8 mouse cellular contexts compared by ENCODE assay signal in genomic region chr4:136749851-136750577, GRCm38 (mm10).
DNase-seq lines count a peak whose midpoint lies in the region.

No protein-coding gene starts in this region.

- WGBS in midbrain, embryonic 10.5 days, result 14% methylated on average over 19 of the region's 19 CpGs

- H3K36me3 ChIP-seq in midbrain, embryonic 10.5 days, result peaks cover 22% of the 10 kb centered on the region

- H3K27ac ChIP-seq in midbrain, embryonic 10.5 days (replicated peaks), result peak overlapping the region; percentile 98

- peak overlapping the region; percentile 40 for H3K4me3 ChIP-seq in midbrain, embryonic 10.5 days

- peaks cover 100% of the 10 kb centered on the region for H3K4me1 ChIP-seq in midbrain, embryonic 10.5 days

- peaks cover 10% of the 10 kb centered on the region for H3K27me3 ChIP-seq in midbrain, embryonic 10.5 days (ENCODE audit: low read depth, poor library complexity, severe bottlenecking)

- H3K9me3 ChIP-seq in midbrain, embryonic 10.5 days (replicated peaks), result no peaks in the 10 kb centered on the region

- DNase-seq in thymus, postnatal 10 days (ENCODE audit: low spot score in 2 of 2), result peak; percentile 24 to 36
- no peak for DNase-seq in thymus, adult 18-20 months
- peak; percentile 42 to 50 for DNase-seq in frontal cortex, postnatal 36 days (ENCODE audit: low spot score in 2 of 2)
- DNase-seq in midbrain, embryonic 10.5 days (ENCODE audit: low spot score), result peak; percentile 66
- DNase-seq in telencephalon, adult 2 months (ENCODE audit: low read depth, low spot score), result peak; percentile 64
- DNase-seq in lung, postnatal 4 days, result no peak
- no peak for DNase-seq in heart, adult 8-10 months (ENCODE audit: low spot score)
- no peak for DNase-seq in cerebellum, adult 11-12 months

Comparison
In these comparisons a context has a peak if more than half of its experiments do, and no peak if none do; other contexts are left out.
1. DNase-seq: peak in thymus, postnatal 10 days (2 of 2), frontal cortex, postnatal 36 days (2 of 2), midbrain, embryonic 10.5 days (single experiment) and telencephalon, adult 2 months (single experiment); none in thymus, adult 18-20 months (0 of 2), lung, postnatal 4 days (0 of 2), heart, adult 8-10 months (single experiment) and cerebellum, adult 11-12 months (single experiment).